Mouse (Mus musculus) ES-E14 (cell line): ENCODE results near the gene Hadhb. TPM values are rescaled to one million over a fixed set of nuclear protein-coding genes. Genes with fewer than 3 reads are reported as not detected.

Source experiments
- DNase-seq: peaks from one replicate; pipeline ENCODE4 v3.0.0-alpha.2; 2013; ENCODE audit warnings: low read depth, low spot score
- H3K27ac ChIP-seq: 2 replicates; pipeline ENCODE4 v1.5.1; 2012; ENCODE audit warnings: low read depth, mild to moderate bottlenecking, low read length, moderate library complexity, mixed read lengths; ENCODE audit not compliant: poor library complexity, insufficient read depth, severe bottlenecking
- H3K36me3 ChIP-seq: 2 replicates; pipeline ENCODE4 v1.6.1; 2012; ENCODE audit warnings: mild to moderate bottlenecking, low read length, moderate library complexity, mixed read lengths; ENCODE audit not compliant: control insufficient read depth, poor library complexity, insufficient read depth, severe bottlenecking
- H3K4me1 ChIP-seq, 2 experiments: fragments of 150-350 bp in 1 of 2; sonication (generic) in 1 of 2; 2 replicates each; pipeline ENCODE4 v1.6.1; 2012; ENCODE audit warnings: low read length in 2 of 2, mild to moderate bottlenecking in 1 of 2, mixed read lengths in 1 of 2; ENCODE audit not compliant: control insufficient read depth in 2 of 2, insufficient read depth in 2 of 2, poor library complexity in 1 of 2
- H3K4me3 ChIP-seq, 2 experiments: fragments of 150-350 bp in 1 of 2; sonication (generic) in 1 of 2; 2 replicates each; pipeline ENCODE4 v1.5.1; 2012; ENCODE audit warnings: low read length in 2 of 2, low read depth in 1 of 2, mild to moderate bottlenecking in 1 of 2, mixed read lengths in 1 of 2; ENCODE audit not compliant: insufficient read depth in 1 of 2, poor library complexity in 1 of 2, severe bottlenecking in 1 of 2
- H3K9ac ChIP-seq: 2 replicates; pipeline ENCODE4 v1.6.1; 2012; ENCODE audit warnings: low read depth, mild to moderate bottlenecking, low read length, mixed read lengths; ENCODE audit not compliant: poor library complexity, insufficient read depth, severe bottlenecking
- H3K9me3 ChIP-seq: fragments of 150-350 bp; sonication (generic); 2 replicates; pipeline ENCODE4 v1.6.1; 2012; ENCODE audit warnings: low read depth, mild to moderate bottlenecking, low read length; ENCODE audit not compliant: control insufficient read depth, insufficient read depth
- CHD2 ChIP-seq: IDR thresholded peaks from 2 replicates; pipeline ENCODE4 v1.6.1; 2014; ENCODE audit warnings: mild to moderate bottlenecking, low read depth, low read length, inconsistent platforms
- HCFC1 ChIP-seq: IDR thresholded peaks from 2 replicates; pipeline ENCODE4 v1.6.1; 2012; ENCODE audit warnings: low read length, inconsistent platforms, borderline replicate concordance; ENCODE audit not compliant: insufficient read depth
- MAFK ChIP-seq: IDR thresholded peaks from 2 replicates; pipeline ENCODE4 v1.6.1; 2014; ENCODE audit warnings: mild to moderate bottlenecking, low read depth, low read length, inconsistent platforms; ENCODE audit not compliant: insufficient read depth
- ZC3H11A ChIP-seq: IDR thresholded peaks from 2 replicates; pipeline ENCODE4 v1.6.1; 2012; ENCODE audit warnings: low read depth, mild to moderate bottlenecking, inconsistent platforms, low read length, borderline replicate concordance
- ZNF384 ChIP-seq: IDR thresholded peaks from 2 replicates; pipeline ENCODE4 v1.6.1; 2012; ENCODE audit warnings: low read depth, low read length, inconsistent platforms
- in situ Hi-C, 2 experiments: fragments of 600-800 bp; cut with MboI; formaldehyde crosslinking; loops; one replicate each; pipeline ENCODE4 v1.15.1; 2025; ENCODE audit warnings: low sequenced_read_pairs in 2 of 2, inconsistent platforms in 1 of 2; ENCODE audit not compliant: unreplicated experiment in 2 of 2
- total RNA-seq: library from RNA; depleted of rRNA; stranded (reverse); fragments of 300-350 nt; gene quantifications from 2 replicates; pipeline ENCODE4 v1.2.3, GENCODE M21; 2012

Hadhb gene
- total RNA-seq, 1 experiment: 110 TPM

DNA sequence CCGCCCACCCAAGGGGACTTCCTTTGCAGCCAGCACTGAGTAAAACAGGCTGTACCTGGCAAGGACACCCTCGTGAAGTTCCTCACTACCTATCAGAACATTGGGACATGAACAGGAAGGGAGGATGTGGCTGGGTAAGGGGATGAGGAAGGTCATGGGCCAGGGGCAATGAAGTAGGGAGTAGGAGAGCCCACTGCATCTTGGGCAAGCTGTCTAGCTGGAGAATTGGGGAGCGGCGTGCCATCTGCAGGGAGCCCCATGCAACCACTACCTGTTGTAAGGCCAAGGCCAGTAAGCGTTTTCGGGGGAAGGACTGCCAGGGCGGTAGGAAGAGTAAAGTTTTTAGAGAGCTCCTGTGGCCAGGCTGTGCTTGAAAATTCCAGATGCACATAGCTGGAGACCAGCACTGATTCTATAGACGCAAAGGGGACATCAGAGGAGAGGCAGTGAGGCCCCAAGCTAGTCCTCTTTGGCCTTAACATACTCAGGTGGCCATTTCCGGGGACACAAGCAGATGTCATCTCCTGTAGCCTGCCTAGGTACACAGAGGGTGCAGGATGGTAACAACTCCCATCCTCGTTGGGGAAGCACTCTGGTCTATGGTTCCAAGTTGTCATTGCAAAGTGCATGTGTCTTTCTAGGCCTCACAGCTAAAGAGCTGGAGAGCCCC lies 48.3 kb downstream of the Hadhb start:
- peaks cover 0 to 23% of the 10 kb centered on the region in 2 experiments; a peak in 2 of 4 replicates for H3K4me1 ChIP-seq
- H3K9me3 ChIP-seq: no peaks in the 10 kb centered on the region
- no peak overlapping the region for H3K4me3 ChIP-seq
- in situ Hi-C loops: no loop called here
- DNase-seq: no peak
- no peak overlapping the region for H3K27ac ChIP-seq
- H3K36me3 ChIP-seq: no peaks in the 10 kb centered on the region
- H3K9ac ChIP-seq: no peak overlapping the region
- no peak for TF ChIP-seq HCFC1
- no peak for TF ChIP-seq CHD2
- no peak for TF ChIP-seq ZNF384
- TF ChIP-seq ZC3H11A: no peak
- no peak for TF ChIP-seq MAFK

DNA sequence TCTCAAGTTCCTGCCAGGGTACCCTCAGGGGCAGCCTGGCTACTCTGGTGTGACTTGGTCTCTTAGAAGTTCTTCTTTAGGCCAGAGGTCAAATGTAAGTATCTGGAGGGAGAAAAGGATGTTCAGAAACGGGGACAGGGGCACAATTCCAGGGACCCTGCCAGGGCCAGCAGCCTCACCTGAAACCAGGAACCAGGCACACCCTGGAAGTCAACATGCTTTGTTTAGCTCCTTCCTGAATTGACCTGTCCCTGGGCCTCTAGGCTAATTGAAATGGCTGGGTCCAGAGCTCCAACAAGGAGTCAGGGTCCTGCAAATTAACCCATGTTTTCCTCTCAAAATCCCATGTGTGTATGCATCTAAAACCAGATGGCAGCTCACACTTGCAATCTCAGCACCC lies 49.4 kb downstream of the Hadhb start:
- in situ Hi-C loops: no loop called here
- no peak overlapping the region for H3K27ac ChIP-seq
- peaks cover 0 to 21% of the 10 kb centered on the region in 2 experiments; a peak in 2 of 4 replicates for H3K4me1 ChIP-seq
- no peak for DNase-seq
- no peaks in the 10 kb centered on the region for H3K36me3 ChIP-seq
- H3K9ac ChIP-seq: no peak overlapping the region
- no peak overlapping the region for H3K4me3 ChIP-seq
- TF ChIP-seq ZC3H11A (no peak), CHD2 (no peak), HCFC1 (no peak), MAFK (no peak), ZNF384 (no peak)
- H3K9me3 ChIP-seq: no peaks in the 10 kb centered on the region

DNA sequence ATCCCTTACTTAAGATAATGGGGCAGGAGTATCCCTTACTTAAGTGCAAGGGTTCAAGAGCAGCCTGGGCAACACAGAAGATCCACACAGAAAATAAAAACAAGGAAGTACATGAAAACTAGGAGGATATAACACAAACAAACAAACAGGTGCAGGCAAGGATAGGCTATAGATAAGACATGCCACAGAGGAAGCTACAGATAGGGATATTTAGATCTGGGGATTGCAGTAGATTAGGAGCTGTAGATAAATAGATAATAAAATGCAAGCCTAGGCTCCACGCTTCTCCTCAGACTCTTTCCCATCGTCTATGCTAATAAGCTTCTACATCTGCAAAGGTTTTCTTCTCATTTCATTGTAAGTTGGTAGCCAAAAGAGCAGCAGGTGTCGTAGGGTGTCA lies 50.0 kb downstream of the Hadhb start:
- peaks cover 0 to 21% of the 10 kb centered on the region in 2 experiments; a peak in 2 of 4 replicates for H3K4me1 ChIP-seq
- H3K9me3 ChIP-seq: no peaks in the 10 kb centered on the region
- in situ Hi-C loops: no loop called here
- no peak overlapping the region for H3K4me3 ChIP-seq
- H3K36me3 ChIP-seq: no peaks in the 10 kb centered on the region
- no peak for DNase-seq
- H3K9ac ChIP-seq: no peak overlapping the region
- H3K27ac ChIP-seq: no peak overlapping the region
- TF ChIP-seq ZC3H11A (no peak), HCFC1 (no peak), MAFK (no peak)

DNA sequence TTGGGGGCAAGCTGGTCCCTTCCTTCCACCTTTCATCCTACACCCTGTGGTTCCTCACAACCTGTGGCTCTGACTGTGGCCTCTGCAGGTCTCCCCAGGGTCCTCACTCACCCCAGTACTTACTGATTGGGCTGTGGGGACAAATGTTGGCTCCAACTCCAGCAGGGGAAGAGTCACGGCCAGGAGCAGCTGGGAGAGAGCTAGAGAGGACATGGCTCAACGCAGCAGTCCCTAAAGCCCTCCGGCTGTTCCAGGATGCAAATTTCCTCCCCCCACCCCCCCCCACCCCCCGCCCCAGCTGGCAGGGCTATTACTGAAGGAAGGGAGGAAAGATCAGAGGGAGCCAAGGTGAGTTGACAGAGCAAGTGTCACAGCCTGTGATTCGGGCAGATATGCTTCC lies 50.4 kb downstream of the Hadhb start, which contains the start of gene Adgrf3:
Gene Adgrf3 (minus strand): TSS at position 230 of the 400 bp plus-strand sequence.
- Histone ChIP-seq H3K9ac (no peak within 1 kb of the TSS), H3K36me3 (no peaks in the 10 kb centered on the region), H3K4me1 (peaks cover 0 to 21% of the 10 kb centered on the region in 2 experiments; a peak in 2 of 4 replicates), H3K27ac (no peak within 1 kb of the TSS), H3K9me3 (no peaks in the 10 kb centered on the region), H3K4me3 (no peak within 1 kb of the TSS)
- DNase-seq: no peak
- in situ Hi-C loops: no loop called here
- no peak for TF ChIP-seq HCFC1
- no peak for TF ChIP-seq CHD2

DNA sequence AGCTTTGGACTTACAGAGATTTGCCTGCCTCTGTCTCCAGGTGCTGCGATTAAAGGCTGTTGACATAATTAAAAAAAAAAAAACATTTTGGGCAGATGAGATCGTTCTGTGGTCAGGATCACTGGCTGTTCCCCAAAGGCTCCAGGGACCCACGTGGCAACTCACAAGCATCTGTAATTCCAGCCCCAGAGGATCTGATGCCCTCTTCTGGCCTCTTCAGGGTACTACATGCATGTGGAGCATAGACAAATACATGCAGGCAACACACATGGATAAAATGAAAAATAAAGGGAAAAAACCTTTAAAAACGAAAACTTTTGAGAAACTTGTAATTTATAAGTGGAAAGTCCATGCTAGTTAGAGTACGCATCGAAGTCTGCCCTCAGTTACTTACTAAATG lies 52.2 kb downstream of the Hadhb start:
- H3K4me1 ChIP-seq: peaks cover 0 to 21% of the 10 kb centered on the region in 2 experiments; a peak in 2 of 4 replicates
- H3K36me3 ChIP-seq: no peaks in the 10 kb centered on the region
- peak; percentile 69 for DNase-seq
- TF ChIP-seq HCFC1 (no peak), ZC3H11A (peak; percentile 56)
- H3K4me3 ChIP-seq: no peak overlapping the region
- H3K27ac ChIP-seq: no peak overlapping the region
- in situ Hi-C loops: no loop called here
- H3K9ac ChIP-seq: no peak overlapping the region
- H3K9me3 ChIP-seq: no peaks in the 10 kb centered on the region
